Mouse (Mus musculus) bone marrow, adult 2 months (tissue): ENCODE measurements around the gene Ino80e. TPM values are rescaled to one million over a fixed set of nuclear protein-coding genes. Genes with fewer than 3 reads are reported as not detected.

Source experiments
- H3K27ac ChIP-seq: fragments of 200-500 bp; 2 replicates; pipeline ENCODE4 v1.5.1; 2012; ENCODE audit warnings: low read depth, mild to moderate bottlenecking, control low read depth, inconsistent platforms, low read length; ENCODE audit not compliant: control insufficient read depth, poor library complexity, insufficient read depth
- H3K4me1 ChIP-seq: fragments of 200-500 bp; 2 replicates; pipeline ENCODE4 v1.6.1; 2011; ENCODE audit warnings: low read length; ENCODE audit not compliant: control insufficient read depth, insufficient read depth
- H3K4me3 ChIP-seq: fragments of 200-500 bp; replicated peaks from 2 replicates; pipeline ENCODE3; 2011; ENCODE audit warnings: mild to moderate bottlenecking, low read depth, low read length, control low read depth; ENCODE audit not compliant: control insufficient read depth
- CTCF ChIP-seq: fragments of 200-500 bp; IDR thresholded peaks from 2 replicates; pipeline ENCODE4 v1.5.1; 2011; ENCODE audit warnings: low read length, control low read depth; ENCODE audit not compliant: control insufficient read depth, insufficient read depth
- POLR2A ChIP-seq: fragments of 200-500 bp; IDR thresholded peaks from 2 replicates; pipeline ENCODE4 v1.6.1; 2011; ENCODE audit warnings: low read depth, mild to moderate bottlenecking, control low read depth, low read length, borderline replicate concordance; ENCODE audit not compliant: control insufficient read depth
- WGBS: fragments of 180-500 bp; shearing (Covaris S2); methylation state at CpG from one replicate; pipeline ENCODE4 v1.1.7; 2018; 5-methylcytosine and 5-hydroxymethylcytosine counted together
- polyA plus RNA-seq: library from polyadenylated mRNA; stranded (reverse); fragments of >200 nt; gene quantifications from 2 replicates; pipeline ENCODE4 v1.2.4, GENCODE M21; 2011; ENCODE audit warnings: low replicate concordance; ENCODE audit not compliant: missing spikeins, insufficient read depth, insufficient read length

The Ino80e gene
- polyA plus RNA-seq, 1 experiment = 59.7 TPM

GRCm38 (mm10) chr7:126884286-126885164 is 22.3 kb upstream of the Ino80e start, which contains the start of gene Taok2:
TSS of gene Taok2 (minus strand) at chr7:126884703.
- Histone ChIP-seq H3K27ac (peak within 1 kb of the TSS; percentile 84), H3K4me3 (peak within 1 kb of the TSS; percentile 91), H3K4me1 (peaks cover 3% of the 10 kb centered on the region; the same call in 1 of the 2 replicates)
- peak; percentile 13; the same call in 1 of the 2 replicates for TF ChIP-seq CTCF
- TF ChIP-seq POLR2A = peak; percentile 36; the same call in 1 of the 2 replicates
- WGBS = under 1% methylated on average over 56 of the region's 56 CpGs

DNA sequence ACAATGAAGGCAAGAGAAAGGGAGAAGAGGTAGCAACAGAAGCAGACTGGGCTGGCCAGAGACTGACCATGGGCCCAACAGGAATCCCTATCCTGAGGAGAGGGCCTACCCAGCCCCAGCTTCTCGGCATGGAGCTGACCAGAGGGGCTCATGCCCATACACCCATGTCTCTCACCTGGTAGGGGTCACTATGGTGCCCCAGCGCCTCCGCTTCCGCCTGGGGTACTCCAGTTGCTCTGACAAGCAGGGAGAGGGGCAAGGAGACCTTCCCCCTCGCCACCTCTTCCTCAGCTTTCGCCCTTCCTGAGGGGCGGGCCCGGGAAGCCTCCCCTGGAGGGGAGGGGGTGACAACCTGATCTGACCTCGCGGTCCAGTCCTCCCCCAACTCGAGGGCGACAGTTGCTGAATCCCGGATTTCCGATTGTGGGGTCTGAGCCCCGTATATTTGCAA is 21.6 kb upstream of the Ino80e start:
- WGBS = 2% methylated on average over 15 of the region's 15 CpGs
- Histone ChIP-seq H3K4me1 (peaks cover 3% of the 10 kb centered on the region; the same call in 1 of the 2 replicates), H3K27ac (peak overlapping the region; percentile 4; the same call in 1 of the 2 replicates), H3K4me3 (peak overlapping the region; percentile 91)
- TF ChIP-seq CTCF (no peak), POLR2A (no peak)

DNA sequence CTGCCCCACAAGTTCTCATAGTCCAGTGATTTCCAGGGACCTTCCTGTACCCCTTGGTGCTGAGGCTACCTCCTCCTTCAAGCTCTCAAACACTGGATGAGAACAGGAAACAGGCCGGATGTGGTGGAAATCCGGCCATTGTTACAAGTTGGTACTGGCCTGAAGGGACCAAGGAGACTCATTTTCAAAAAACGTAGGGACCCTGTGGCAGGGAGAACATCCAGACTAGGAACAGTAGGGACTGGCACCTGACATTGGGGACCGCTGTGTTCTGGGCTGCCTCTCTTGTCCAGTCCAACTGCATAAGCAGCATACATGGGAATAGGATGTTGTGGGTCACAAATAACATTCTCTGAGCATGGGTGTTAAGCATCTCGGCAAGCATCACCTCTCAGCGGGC is 18.9 kb upstream of the Ino80e start:
- Histone ChIP-seq H3K4me3 (no peak overlapping the region), H3K4me1 (peaks cover 3% of the 10 kb centered on the region; the same call in 1 of the 2 replicates), H3K27ac (no peak overlapping the region; the same call in 1 of the 2 replicates)
- TF ChIP-seq POLR2A (no peak), CTCF (no peak)
- WGBS = 18% methylated on average over 6 of the region's 6 CpGs

GRCm38 (mm10) chr7:126877239-126877638 is 15.1 kb upstream of the Ino80e start:
- Histone ChIP-seq H3K4me1 (peaks cover 3% of the 10 kb centered on the region; the same call in 1 of the 2 replicates), H3K4me3 (no peak overlapping the region), H3K27ac (no peak overlapping the region)
- WGBS = 100% methylated on average over 1 of the region's 1 CpGs
- TF ChIP-seq CTCF (no peak), POLR2A (no peak)

GRCm38 (mm10) chr7:126870520-126870891 is 8.3 kb upstream of the Ino80e start:
- H3K4me1 ChIP-seq = no peaks in the 10 kb centered on the region
- no peak overlapping the region for H3K4me3 ChIP-seq
- 83% methylated on average over 2 of the region's 2 CpGs for WGBS
- TF ChIP-seq CTCF (no peak), POLR2A (no peak)
- H3K27ac ChIP-seq = no peak overlapping the region

GRCm38 (mm10) chr7:126869780-126870519 is 7.8 kb upstream of the Ino80e start:
- H3K27ac ChIP-seq = no peak overlapping the region
- 92% methylated on average over 23 of the region's 23 CpGs for WGBS
- TF ChIP-seq POLR2A = no peak
- TF ChIP-seq CTCF = no peak
- H3K4me1 ChIP-seq = no peaks in the 10 kb centered on the region
- H3K4me3 ChIP-seq = no peak overlapping the region

- 77% methylated on average over 12 of the region's 12 CpGs for WGBS
- Histone ChIP-seq H3K4me3 (no peak overlapping the region), H3K27ac (no peak overlapping the region), H3K4me1 (no peaks in the 10 kb centered on the region)
- TF ChIP-seq CTCF (no peak), POLR2A (no peak)
These were observed 5.8 kb upstream of the Ino80e start for GRCm38 (mm10) chr7:126868003-126868402.

DNA sequence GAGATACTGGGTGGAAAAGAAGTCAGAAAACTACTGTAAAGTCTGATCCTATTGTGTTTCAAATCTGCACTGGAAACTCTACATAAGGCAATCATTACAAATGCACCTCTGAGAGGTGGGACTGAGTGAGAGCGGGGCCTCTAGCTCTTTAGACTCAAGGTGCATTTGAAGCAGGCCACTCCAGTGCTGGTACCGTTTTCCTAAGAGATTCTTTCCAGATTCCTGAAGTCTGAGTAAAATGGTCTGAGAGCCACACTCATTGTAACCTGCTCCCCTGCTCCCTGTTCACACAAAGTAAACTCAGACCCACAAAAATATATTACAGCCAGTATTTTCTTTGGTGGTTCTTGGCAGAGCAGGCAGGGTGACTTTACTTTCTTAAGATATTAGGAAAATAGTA is 5.4 kb upstream of the Ino80e start:
- no peak for TF ChIP-seq POLR2A
- no peak for TF ChIP-seq CTCF
- no peak overlapping the region for H3K27ac ChIP-seq
- WGBS = 95% methylated on average over 2 of the region's 2 CpGs
- H3K4me3 ChIP-seq = no peak overlapping the region
- H3K4me1 ChIP-seq = no peaks in the 10 kb centered on the region
